Mouse (Mus musculus) kidney, adult 11 months (tissue): ENCODE data around the gene Tfr2.
"Not testable (repeated sequence)": the region's sequence is repeated elsewhere in the genome, so short reads cannot be mapped to it uniquely, and the experiment has no call there.

ENCODE experiments used
- DNase-seq: peaks from one replicate; pipeline ENCODE4 v3.0.0; 2022

Gene Tfr2

GRCm38 (mm10) chr5:137590507-137590906 is 20.9 kb downstream of the Tfr2 start:
- DNase-seq = no peak

GRCm38 (mm10) chr5:137595921-137596320 is 26.3 kb downstream of the Tfr2 start:
- DNase-seq = no peak

GRCm38 (mm10) chr5:137596601-137597261 is 27.1 kb downstream of the Tfr2 start:
- DNase-seq = no peak

GRCm38 (mm10) chr5:137597625-137598024 is 28.0 kb downstream of the Tfr2 start:
- DNase-seq = no peak

- DNase-seq = no peak
Observed at GRCm38 (mm10) chr5:137598100-137598826, 28.6 kb downstream of the Tfr2 start.

- no peak for DNase-seq
Observed at GRCm38 (mm10) chr5:137599600-137599999, 30.0 kb downstream of the Tfr2 start.

GRCm38 (mm10) chr5:137600281-137600618 is 30.6 kb downstream of the Tfr2 start:
- DNase-seq = no peak

GRCm38 (mm10) chr5:137600619-137601364 is 31.2 kb downstream of the Tfr2 start, which contains the start of gene Mospd3:
Mospd3 (minus strand) TSS chr5:137601058.
- peak; percentile 98 for DNase-seq

- DNase-seq = no peak
Observed at GRCm38 (mm10) chr5:137601365-137601729, 31.7 kb downstream of the Tfr2 start.

- no peak for DNase-seq
Observed at GRCm38 (mm10) chr5:137607860-137608653, 38.4 kb downstream of the Tfr2 start.

- no peak for DNase-seq
Observed at GRCm38 (mm10) chr5:137608654-137609190, 39.1 kb downstream of the Tfr2 start.

- DNase-seq = no peak
Observed at GRCm38 (mm10) chr5:137609292-137609691, 39.7 kb downstream of the Tfr2 start.

GRCm38 (mm10) chr5:137610056-137610455 is 40.4 kb downstream of the Tfr2 start:
- no peak for DNase-seq

GRCm38 (mm10) chr5:137610548-137611244 is 41.1 kb downstream of the Tfr2 start:
- peak; percentile 85 for DNase-seq

GRCm38 (mm10) chr5:137611245-137611602 is 41.6 kb downstream of the Tfr2 start:
- DNase-seq = peak; percentile 46

GRCm38 (mm10) chr5:137613076-137613475 is 43.4 kb downstream of the Tfr2 start:
- no peak for DNase-seq

GRCm38 (mm10) chr5:137613550-137613949 is 43.9 kb downstream of the Tfr2 start, which contains the start of gene Pcolce:
Pcolce (minus strand) TSS chr5:137613784.
- DNase-seq = no peak

- DNase-seq = not testable (repeated sequence)
Observed at GRCm38 (mm10) chr5:137614921-137615320, 45.3 kb downstream of the Tfr2 start.

GRCm38 (mm10) chr5:137615347-137615746 is 45.7 kb downstream of the Tfr2 start:
- DNase-seq = no peak

GRCm38 (mm10) chr5:137623937-137624530 is 54.4 kb downstream of the Tfr2 start:
- DNase-seq = no peak

- DNase-seq = no peak
Observed at GRCm38 (mm10) chr5:137627991-137628390, 58.4 kb downstream of the Tfr2 start.
